Mouse (Mus musculus): ENCODE results near the gene Il17ra. TPM values are rescaled to one million over a fixed set of nuclear protein-coding genes. Genes with fewer than 3 reads are reported as not detected.

The Il17ra gene
- polyA plus RNA-seq, 1 experiment from 2014 or later, result 4.1 TPM

DNA sequence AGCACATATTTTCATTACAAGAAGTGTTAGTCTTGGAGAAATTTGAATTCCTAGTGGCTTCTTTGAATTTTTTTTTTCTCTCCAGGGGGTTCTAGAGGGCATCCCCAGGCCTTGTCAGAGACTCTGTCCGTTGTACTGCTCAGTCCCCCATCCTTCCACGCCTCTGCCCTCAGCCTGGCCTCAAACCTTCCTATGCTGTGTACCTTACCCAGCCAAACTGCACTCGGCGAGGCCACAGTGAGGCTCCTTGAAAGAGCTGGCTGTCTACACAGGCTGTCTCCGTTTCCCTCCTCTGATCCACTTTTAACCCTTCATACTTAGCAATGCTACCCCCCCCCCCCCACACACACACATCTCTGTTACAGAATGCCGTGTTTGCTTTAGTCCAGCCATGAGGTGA, 796 bp upstream of the Il17ra start:
- Histone ChIP-seq H3K9me3 (no peaks in the 10 kb centered on the region), H3K4me3 (no peak overlapping the region), H3K27ac (no peak overlapping the region), H3K4me1 (peaks cover 19% of the 10 kb centered on the region), H3K27me3 (ENCODE audit: poor library complexity, severe bottlenecking) (peaks cover 54% of the 10 kb centered on the region), H3K36me3 (replicated peaks) (no peaks in the 10 kb centered on the region)
- WGBS, result 53% methylated on average over 6 of the region's 6 CpGs
- DNase-seq (ENCODE audit: extremely low spot score, low spot score), result no peak

DNA sequence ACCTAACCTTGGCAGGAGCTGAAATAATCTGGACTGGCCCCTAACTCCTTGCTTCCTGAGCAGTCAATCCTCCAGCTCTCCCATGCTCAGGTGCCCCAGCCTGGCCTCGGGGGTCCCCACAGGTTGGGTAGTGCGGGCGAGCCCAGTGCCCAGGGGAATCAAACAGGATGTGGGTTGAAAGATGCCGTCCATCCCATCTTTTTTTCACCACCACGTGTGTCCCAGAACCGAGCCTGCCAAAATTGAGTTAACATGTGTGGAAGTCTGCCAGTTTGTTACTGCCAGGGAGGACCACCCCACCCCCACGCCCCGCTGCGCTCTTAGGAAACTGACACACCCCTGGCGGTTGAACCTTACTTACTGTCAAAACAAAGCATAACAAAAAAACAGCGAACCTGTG, 837 bp downstream of the Il17ra start:
- DNase-seq (ENCODE audit: extremely low spot score, low spot score), result no peak
- Histone ChIP-seq H3K4me3 (peak overlapping the region; percentile 70), H3K9me3 (no peaks in the 10 kb centered on the region), H3K4me1 (peaks cover 19% of the 10 kb centered on the region), H3K27me3 (ENCODE audit: poor library complexity, severe bottlenecking) (peaks cover 54% of the 10 kb centered on the region), H3K27ac (no peak overlapping the region), H3K36me3 (replicated peaks) (no peaks in the 10 kb centered on the region)
- 12% methylated on average over 11 of the region's 11 CpGs for WGBS

DNA sequence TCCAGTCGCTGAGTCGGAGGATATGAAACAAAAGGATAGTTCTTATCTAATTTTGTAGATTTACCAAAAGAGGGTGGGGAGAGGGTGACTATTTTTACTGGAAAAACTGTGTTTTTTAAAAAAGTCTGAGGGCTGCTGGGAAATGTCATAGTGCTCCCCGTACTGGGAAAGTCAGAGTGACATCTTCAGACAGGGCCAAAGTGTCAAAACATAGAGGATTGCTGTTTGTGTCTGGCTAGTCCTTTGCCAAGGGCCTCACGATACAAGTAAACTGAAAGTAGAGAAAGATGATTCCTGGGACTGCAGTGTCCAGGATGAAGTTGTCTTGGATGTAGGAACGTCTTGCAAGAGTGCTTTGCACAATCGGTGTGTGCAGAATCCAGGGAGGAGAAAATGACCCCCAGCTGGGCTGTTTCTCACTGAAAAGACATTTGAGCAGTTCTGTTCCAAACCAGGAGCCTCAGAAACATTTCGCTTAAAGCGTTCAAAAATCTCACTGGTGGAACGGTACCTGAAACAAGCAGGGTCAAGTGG, 1.4 kb downstream of the Il17ra start:
- H3K4me3 ChIP-seq, result peak overlapping the region; percentile 70
- DNase-seq (ENCODE audit: extremely low spot score, low spot score), result no peak
- H3K27ac ChIP-seq, result no peak overlapping the region
- WGBS, result 62% methylated on average over 9 of the region's 9 CpGs
- H3K9me3 ChIP-seq, result no peaks in the 10 kb centered on the region
- H3K36me3 ChIP-seq (replicated peaks), result no peaks in the 10 kb centered on the region
- H3K4me1 ChIP-seq, result peaks cover 19% of the 10 kb centered on the region
- peaks cover 54% of the 10 kb centered on the region for H3K27me3 ChIP-seq (ENCODE audit: poor library complexity, severe bottlenecking)

DNA sequence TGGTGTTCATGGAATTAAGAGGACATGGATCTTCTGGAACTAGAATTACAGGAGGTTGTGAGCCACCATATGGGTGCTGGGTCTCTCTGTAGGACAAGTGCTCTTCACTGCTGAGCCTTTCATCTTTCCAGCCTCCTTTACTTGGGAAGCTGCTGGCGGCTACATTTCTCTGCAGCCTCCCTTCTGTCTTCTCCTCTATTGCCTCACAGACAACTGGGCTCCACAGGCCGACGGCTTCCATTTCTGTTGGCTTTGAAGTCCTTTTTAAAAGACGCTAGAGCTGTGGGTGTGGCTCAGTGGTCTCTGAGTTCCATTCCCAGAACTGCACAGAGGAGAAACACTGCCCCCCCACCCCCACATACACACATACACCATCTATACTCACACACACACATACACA, 2.3 kb downstream of the Il17ra start:
- H3K4me1 ChIP-seq, result peaks cover 19% of the 10 kb centered on the region
- H3K4me3 ChIP-seq, result no peak overlapping the region
- no peak for DNase-seq (ENCODE audit: extremely low spot score, low spot score)
- WGBS, result 58% methylated on average over 4 of the region's 4 CpGs
- H3K27ac ChIP-seq, result no peak overlapping the region
- H3K27me3 ChIP-seq (ENCODE audit: poor library complexity, severe bottlenecking), result peaks cover 54% of the 10 kb centered on the region
- H3K9me3 ChIP-seq, result no peaks in the 10 kb centered on the region
- H3K36me3 ChIP-seq (replicated peaks), result no peaks in the 10 kb centered on the region

DNA sequence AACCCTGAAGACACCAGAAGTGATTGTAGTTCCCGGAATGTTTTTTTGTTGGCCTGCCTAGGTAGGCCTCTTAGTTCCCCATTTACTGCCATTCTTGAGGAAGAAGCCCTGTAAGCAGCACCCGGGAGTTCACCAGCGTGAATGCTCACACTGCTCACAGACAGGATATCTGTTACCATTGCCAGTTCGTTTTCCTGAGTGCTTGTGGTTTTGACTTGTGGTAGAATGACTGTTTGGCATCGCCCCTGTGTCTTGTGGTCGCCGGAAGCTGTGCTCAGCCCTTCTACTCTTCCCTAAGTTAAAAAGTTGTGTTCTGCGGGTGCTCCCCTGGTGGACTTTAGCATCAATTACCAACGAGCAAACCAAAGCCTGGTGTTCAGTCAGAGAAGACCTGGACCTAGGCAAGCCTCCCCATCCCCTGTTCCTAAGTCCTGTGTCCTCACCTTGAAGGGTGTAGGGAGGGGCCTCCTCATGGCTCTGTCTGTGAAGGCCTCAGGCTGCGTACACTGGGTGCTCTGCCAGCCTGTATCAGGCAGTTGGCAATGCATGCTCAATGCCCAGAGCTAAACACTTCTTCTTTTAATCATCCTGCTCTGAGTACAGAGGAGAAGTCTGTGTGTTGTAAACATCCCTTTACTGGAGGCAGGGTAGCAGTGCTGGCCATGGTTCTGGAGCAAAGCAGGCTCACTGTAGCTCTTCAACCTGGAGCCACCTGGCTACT, 3.7 kb downstream of the Il17ra start:
- Histone ChIP-seq H3K36me3 (replicated peaks) (no peaks in the 10 kb centered on the region), H3K9me3 (no peaks in the 10 kb centered on the region), H3K4me1 (peaks cover 25% of the 10 kb centered on the region), H3K4me3 (no peak overlapping the region), H3K27ac (no peak overlapping the region), H3K27me3 (ENCODE audit: poor library complexity, severe bottlenecking) (peaks cover 46% of the 10 kb centered on the region)
- WGBS, result 79% methylated on average over 10 of the region's 10 CpGs
- no peak for DNase-seq (ENCODE audit: extremely low spot score, low spot score)

DNA sequence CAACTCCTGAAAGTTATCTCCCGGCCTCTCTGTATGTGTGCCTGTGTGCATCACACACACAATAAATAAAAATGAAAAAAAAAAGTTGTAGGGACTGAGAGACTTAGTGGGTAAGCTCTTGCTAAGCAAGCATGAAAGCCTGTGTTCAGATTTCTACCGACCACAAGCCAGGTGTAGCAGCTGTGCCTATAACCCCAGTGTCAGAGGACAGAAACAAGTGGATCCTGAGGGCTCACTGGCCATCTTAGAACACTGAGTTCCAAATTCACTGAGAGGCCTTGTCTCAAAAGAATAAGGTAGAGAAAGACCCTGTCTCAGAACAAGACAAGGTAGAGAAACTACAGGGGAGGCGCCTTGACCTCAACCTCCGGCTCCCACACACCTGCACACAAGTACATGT, 5.2 kb downstream of the Il17ra start:
- Histone ChIP-seq H3K36me3 (replicated peaks) (no peaks in the 10 kb centered on the region), H3K4me1 (peaks cover 36% of the 10 kb centered on the region), H3K4me3 (no peak overlapping the region), H3K9me3 (no peaks in the 10 kb centered on the region), H3K27ac (no peak overlapping the region), H3K27me3 (ENCODE audit: poor library complexity, severe bottlenecking) (peaks cover 31% of the 10 kb centered on the region)
- DNase-seq (ENCODE audit: extremely low spot score, low spot score), result no peak
- WGBS, result 91% methylated on average over 4 of the region's 4 CpGs

DNA sequence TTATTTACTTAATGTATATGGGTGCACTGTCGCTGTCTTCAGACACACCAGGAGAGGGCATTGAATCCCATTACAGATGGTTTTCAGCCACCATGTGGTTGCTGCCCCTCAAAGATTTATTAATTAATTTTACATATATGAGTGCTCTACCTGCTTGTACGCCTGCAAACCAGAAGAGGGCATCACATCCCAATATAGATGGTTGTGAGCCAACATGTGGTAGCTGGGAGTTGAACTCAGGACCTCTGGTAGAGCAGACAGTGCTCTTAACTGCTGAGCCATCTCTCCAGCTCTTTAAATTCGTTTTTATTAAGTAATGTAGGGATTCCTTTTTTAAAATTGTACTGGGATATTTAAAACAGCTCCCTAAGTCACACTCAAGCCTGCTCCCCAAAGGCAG, 6.2 kb downstream of the Il17ra start:
- Histone ChIP-seq H3K9me3 (no peaks in the 10 kb centered on the region), H3K27me3 (ENCODE audit: poor library complexity, severe bottlenecking) (peaks cover 21% of the 10 kb centered on the region), H3K27ac (no peak overlapping the region), H3K4me3 (no peak overlapping the region), H3K36me3 (replicated peaks) (no peaks in the 10 kb centered on the region), H3K4me1 (peaks cover 35% of the 10 kb centered on the region)
- no peak for DNase-seq (ENCODE audit: extremely low spot score, low spot score)
- WGBS, result 68% methylated on average over 3 of the region's 3 CpGs

DNA sequence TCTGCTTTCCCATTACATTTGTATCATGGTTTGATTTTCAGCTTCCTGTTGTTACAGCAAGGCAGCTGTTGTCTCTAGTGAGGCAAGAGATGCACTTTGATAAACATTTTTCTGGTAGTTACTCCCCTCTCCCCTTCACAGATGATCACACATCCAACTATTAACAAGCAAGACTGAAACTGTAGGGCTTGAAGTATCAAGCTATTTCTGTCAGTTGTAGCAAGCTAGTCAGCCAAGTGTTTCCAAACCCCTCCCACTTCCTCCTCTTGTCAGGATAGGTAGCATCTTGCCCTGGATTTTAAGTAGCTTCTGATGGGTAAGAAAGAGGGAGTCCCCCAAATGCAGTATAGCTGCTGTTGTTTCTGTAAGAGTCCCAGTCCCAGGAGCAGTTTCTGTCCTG, 6.7 kb downstream of the Il17ra start:
- H3K27ac ChIP-seq, result no peak overlapping the region
- peaks cover 16% of the 10 kb centered on the region for H3K27me3 ChIP-seq (ENCODE audit: poor library complexity, severe bottlenecking)
- H3K4me3 ChIP-seq, result no peak overlapping the region
- H3K4me1 ChIP-seq, result peaks cover 31% of the 10 kb centered on the region
- H3K9me3 ChIP-seq, result no peaks in the 10 kb centered on the region
- DNase-seq (ENCODE audit: extremely low spot score, low spot score), result no peak
- H3K36me3 ChIP-seq (replicated peaks), result no peaks in the 10 kb centered on the region

DNA sequence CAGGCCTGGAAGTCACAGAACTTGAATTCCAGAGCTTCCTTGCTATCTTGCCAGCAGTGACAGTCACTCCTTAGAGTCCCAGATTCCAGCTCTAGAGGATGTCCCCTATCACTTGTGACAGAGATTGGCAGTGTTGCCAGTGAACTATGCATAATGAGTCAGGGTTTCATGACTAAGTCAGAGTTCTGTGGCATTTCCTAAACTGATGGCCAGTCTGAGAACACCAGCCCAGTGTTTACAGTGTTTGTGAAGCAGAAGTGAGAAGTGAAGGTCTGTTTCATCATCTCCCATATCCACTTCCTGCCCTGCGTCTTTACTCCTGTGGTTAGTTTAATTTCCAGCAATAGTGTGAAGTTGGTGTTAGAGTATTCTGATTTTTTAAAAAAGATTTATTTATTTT, 7.6 kb downstream of the Il17ra start:
- Histone ChIP-seq H3K4me3 (no peak overlapping the region), H3K4me1 (peaks cover 31% of the 10 kb centered on the region), H3K27me3 (ENCODE audit: poor library complexity, severe bottlenecking) (peaks cover 7% of the 10 kb centered on the region), H3K27ac (no peak overlapping the region), H3K36me3 (replicated peaks) (no peaks in the 10 kb centered on the region), H3K9me3 (no peaks in the 10 kb centered on the region)
- DNase-seq (ENCODE audit: extremely low spot score, low spot score), result no peak
- 93% methylated on average over 1 of the region's 1 CpGs for WGBS

DNA sequence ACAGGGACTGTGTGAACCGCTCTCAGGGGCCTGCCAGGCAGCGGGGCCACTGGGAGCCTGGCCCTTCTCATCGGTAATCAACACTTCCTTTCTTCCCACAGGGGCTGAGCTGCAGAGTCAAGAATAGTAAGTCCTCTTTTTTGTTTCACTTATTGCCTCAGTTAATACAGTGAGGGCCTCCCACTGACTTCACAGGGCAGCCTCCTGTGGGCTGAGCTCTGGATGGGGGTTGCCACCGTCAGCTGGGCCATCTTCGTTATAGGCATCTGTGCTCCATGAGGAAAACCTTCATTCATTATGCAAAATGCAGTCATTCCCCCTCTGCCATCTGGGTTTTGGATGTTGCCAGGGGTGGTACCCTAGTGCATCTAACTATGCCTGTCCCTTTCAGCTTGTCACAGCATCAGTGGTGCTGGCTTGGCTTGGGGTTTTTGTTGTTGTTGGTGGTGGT, 9.0 kb downstream of the Il17ra start:
- WGBS, result 6% methylated on average over 5 of the region's 5 CpGs
- peak overlapping the region; percentile 26 for H3K4me3 ChIP-seq
- peaks cover 3% of the 10 kb centered on the region for H3K27me3 ChIP-seq (ENCODE audit: poor library complexity, severe bottlenecking)
- no peak for DNase-seq (ENCODE audit: extremely low spot score, low spot score)
- no peaks in the 10 kb centered on the region for H3K9me3 ChIP-seq
- no peaks in the 10 kb centered on the region for H3K36me3 ChIP-seq (replicated peaks)
- peaks cover 31% of the 10 kb centered on the region for H3K4me1 ChIP-seq
- H3K27ac ChIP-seq, result peak overlapping the region; percentile 84

DNA sequence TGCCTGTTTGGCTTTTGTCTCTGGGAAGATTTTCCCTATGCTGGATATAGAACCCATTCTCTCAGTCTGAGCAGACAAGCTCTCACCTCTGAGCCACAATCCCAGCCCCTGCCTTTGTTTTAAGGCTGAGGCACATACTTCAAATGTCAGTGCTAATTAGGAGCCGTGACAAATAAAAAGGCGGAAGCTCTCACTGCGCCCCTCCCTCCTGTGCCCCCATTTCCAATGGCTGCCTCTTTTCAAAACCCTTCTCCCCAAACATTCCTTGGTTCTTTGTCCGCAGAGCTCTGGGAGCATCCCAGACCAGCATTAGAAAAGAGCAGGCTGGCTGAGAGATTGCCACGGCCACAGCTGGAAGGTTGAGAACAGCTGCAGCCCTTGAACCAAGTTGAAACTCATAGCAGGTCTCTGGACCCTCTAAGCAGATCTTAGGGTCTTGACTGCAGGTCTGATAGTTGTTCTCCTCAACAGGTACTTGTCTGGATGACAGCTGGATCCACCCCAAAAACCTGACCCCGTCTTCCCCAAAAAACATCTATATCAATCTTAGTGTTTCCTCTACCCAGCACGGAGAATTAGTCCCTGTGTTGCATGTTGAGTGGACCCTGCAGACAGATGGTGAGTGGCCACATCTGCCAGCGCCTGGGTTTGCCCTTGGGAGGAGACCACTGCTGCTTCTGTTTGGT, 9.6 kb downstream of the Il17ra start:
- H3K27ac ChIP-seq, result peak overlapping the region; percentile 84
- no peaks in the 10 kb centered on the region for H3K36me3 ChIP-seq (replicated peaks)
- H3K9me3 ChIP-seq, result no peaks in the 10 kb centered on the region
- H3K27me3 ChIP-seq (ENCODE audit: poor library complexity, severe bottlenecking), result no peaks in the 10 kb centered on the region
- peak overlapping the region; percentile 26 for H3K4me3 ChIP-seq
- 22% methylated on average over 8 of the region's 8 CpGs for WGBS
- DNase-seq (ENCODE audit: extremely low spot score, low spot score), result peak; percentile 37
- peaks cover 31% of the 10 kb centered on the region for H3K4me1 ChIP-seq

DNA sequence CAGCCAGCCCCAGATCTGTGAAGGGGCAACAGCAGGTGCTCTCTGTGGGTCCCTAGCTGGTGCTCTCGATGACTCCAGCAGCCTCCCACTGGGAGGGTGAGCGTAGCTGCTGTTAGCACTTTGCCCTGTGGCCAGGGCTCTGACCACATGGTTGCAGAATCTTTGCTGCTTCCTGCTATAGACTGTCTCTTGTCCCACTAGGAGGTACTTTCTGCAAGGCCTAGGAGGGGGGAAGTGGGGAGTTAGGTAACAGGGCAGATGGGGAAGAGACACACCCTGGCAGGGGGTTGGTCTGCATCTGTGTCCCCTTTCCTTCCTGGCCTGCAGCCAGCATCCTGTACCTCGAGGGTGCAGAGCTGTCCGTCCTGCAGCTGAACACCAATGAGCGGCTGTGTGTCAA, 10.4 kb downstream of the Il17ra start:
- H3K4me3 ChIP-seq, result no peak overlapping the region
- H3K36me3 ChIP-seq (replicated peaks), result no peaks in the 10 kb centered on the region
- no peaks in the 10 kb centered on the region for H3K27me3 ChIP-seq (ENCODE audit: poor library complexity, severe bottlenecking)
- no peak for DNase-seq (ENCODE audit: extremely low spot score, low spot score)
- H3K27ac ChIP-seq, result peak overlapping the region; percentile 84
- WGBS, result 53% methylated on average over 5 of the region's 5 CpGs
- H3K9me3 ChIP-seq, result no peaks in the 10 kb centered on the region
- H3K4me1 ChIP-seq, result peaks cover 31% of the 10 kb centered on the region

DNA sequence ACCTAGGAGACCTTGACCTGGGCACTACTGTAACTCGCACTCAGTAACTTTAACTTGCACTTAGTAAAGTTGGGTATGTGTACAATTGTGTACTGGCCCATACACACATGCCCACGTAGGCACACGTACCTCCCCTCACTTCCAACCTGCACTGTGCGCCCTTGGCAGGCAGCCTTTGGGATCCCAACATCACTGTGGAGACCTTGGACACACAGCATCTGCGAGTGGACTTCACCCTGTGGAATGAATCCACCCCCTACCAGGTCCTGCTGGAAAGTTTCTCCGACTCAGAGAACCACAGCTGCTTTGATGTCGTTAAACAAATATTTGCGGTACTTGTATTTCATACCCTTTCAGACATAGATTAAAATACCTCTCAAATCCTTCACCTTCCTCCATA, 12.2 kb downstream of the Il17ra start:
- Histone ChIP-seq H3K27ac (no peak overlapping the region), H3K9me3 (no peaks in the 10 kb centered on the region), H3K27me3 (ENCODE audit: poor library complexity, severe bottlenecking) (no peaks in the 10 kb centered on the region), H3K4me1 (peaks cover 31% of the 10 kb centered on the region), H3K4me3 (no peak overlapping the region), H3K36me3 (replicated peaks) (no peaks in the 10 kb centered on the region)
- DNase-seq (ENCODE audit: extremely low spot score, low spot score), result no peak
- WGBS, result 88% methylated on average over 8 of the region's 8 CpGs

All from forebrain, embryonic 10.5 days (tissue).